Mouse (Mus musculus): ENCODE results near the gene Trabd2b. TPM values are rescaled to one million over a fixed set of nuclear protein-coding genes. Genes with fewer than 3 reads are reported as not detected.

Gene Trabd2b
- polyA plus RNA-seq, 1 experiment from 2014 or later, result 0.63 TPM

- WGBS, result 81% methylated on average over 4 of the region's 4 CpGs
- no peak overlapping the region for H3K4me2 ChIP-seq (replicated peaks)
- DNase-seq (ENCODE audit: low spot score) (no peak), ATAC-seq (ENCODE audit: low FRiP score) (no peak)
- H3K4me3 ChIP-seq (replicated peaks; ENCODE audit: low read length), result no peak overlapping the region
- H3K9me3 ChIP-seq (ENCODE audit: control insufficient read depth, low read length), result no peaks in the 10 kb centered on the region
- no peak overlapping the region for H3K9ac ChIP-seq
- no peaks in the 10 kb centered on the region for H3K36me3 ChIP-seq (replicated peaks; ENCODE audit: control insufficient read depth, insufficient read depth)
- no peaks in the 10 kb centered on the region for H3K4me1 ChIP-seq (replicated peaks; ENCODE audit: control insufficient read depth, insufficient read depth, low read length)
- H3K27me3 ChIP-seq (ENCODE audit: control insufficient read depth, insufficient read depth, low read length), result no peaks in the 10 kb centered on the region
- H3K27ac ChIP-seq, result no peak overlapping the region
Measured at GRCm38 (mm10) chr4:114454016-114454415, 47.5 kb downstream of the Trabd2b start.

DNA sequence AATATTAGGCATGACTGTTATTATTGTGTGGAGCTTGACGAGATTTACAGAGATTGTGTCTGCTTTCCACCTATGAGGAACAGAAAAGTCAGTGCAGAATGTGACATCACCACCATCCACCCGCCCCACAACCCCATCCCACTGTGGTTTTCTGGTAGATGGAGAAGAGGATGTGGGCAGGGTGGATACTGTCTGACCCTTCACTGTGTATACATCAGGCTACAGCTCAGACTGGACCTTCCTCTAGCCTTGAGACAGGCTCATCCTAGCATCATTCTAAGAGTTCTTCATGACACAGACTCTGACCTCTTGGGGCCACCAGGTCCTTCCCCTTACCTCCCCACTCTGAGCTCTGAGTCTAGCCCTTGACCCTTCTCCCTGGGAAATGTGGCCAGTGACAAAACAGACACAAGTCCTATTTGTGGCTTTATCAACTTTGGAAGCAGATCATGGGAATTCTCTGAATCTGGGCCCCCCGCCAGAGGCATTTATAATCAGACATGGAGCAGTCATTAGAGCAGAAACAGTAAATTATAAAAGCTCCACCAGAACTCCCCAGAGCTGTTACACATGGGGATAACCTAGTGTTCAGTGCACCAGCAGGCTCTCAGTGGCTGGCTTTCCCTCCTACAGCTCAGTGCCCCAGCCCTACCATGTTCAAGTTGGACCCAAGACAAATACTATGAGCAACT is 48.1 kb downstream of the Trabd2b start:
- 86% methylated on average over 3 of the region's 3 CpGs for WGBS
- no peak overlapping the region for H3K4me2 ChIP-seq (replicated peaks)
- H3K27me3 ChIP-seq (ENCODE audit: control insufficient read depth, insufficient read depth, low read length), result no peaks in the 10 kb centered on the region
- DNase-seq (ENCODE audit: low spot score), result no peak
- H3K27ac ChIP-seq, result no peak overlapping the region
- no peak overlapping the region for H3K4me3 ChIP-seq (replicated peaks; ENCODE audit: low read length)
- H3K36me3 ChIP-seq (replicated peaks; ENCODE audit: control insufficient read depth, insufficient read depth), result no peaks in the 10 kb centered on the region
- no peaks in the 10 kb centered on the region for H3K9me3 ChIP-seq (ENCODE audit: control insufficient read depth, low read length)
- no peak overlapping the region for H3K9ac ChIP-seq
- ATAC-seq (ENCODE audit: low FRiP score), result no peak
- no peaks in the 10 kb centered on the region for H3K4me1 ChIP-seq (replicated peaks; ENCODE audit: control insufficient read depth, insufficient read depth, low read length)

- H3K4me1 ChIP-seq (replicated peaks; ENCODE audit: control insufficient read depth, insufficient read depth, low read length), result no peaks in the 10 kb centered on the region
- no peak overlapping the region for H3K4me3 ChIP-seq (replicated peaks; ENCODE audit: low read length)
- 90% methylated on average over 2 of the region's 2 CpGs for WGBS
- no peak for DNase-seq (ENCODE audit: low spot score)
- H3K9ac ChIP-seq, result no peak overlapping the region
- H3K9me3 ChIP-seq (ENCODE audit: control insufficient read depth, low read length), result no peaks in the 10 kb centered on the region
- H3K36me3 ChIP-seq (replicated peaks; ENCODE audit: control insufficient read depth, insufficient read depth), result no peaks in the 10 kb centered on the region
- no peaks in the 10 kb centered on the region for H3K27me3 ChIP-seq (ENCODE audit: control insufficient read depth, insufficient read depth, low read length)
- H3K4me2 ChIP-seq (replicated peaks), result no peak overlapping the region
- H3K27ac ChIP-seq, result no peak overlapping the region
- no peak for ATAC-seq (ENCODE audit: low FRiP score)
Measured at GRCm38 (mm10) chr4:114457111-114457510, 50.6 kb downstream of the Trabd2b start.

DNA sequence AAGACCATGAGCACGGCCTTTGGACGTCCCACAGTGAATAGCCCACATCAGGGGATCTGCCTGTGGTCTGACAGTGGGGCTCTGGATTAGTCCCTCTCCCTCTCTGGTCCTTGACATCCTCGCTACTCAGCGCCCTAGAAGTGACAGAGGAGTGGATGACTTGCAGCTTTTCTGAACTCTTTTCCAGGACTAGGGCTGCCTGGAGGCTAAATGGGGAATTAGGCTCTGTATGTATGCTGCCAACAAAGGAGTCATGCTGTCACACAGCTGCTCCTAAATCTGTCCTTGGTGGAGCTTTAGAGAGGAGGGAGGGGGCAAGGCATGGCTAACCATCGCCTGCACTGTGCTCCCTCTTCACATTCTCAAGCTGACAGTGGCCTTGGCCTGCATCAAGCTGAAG is 53.1 kb downstream of the Trabd2b start:
- DNase-seq (ENCODE audit: low spot score) (no peak), ATAC-seq (ENCODE audit: low FRiP score) (0 out of 2 replicates have a peak, but pooled peaks have one; percentile 29)
- no peaks in the 10 kb centered on the region for H3K27me3 ChIP-seq (ENCODE audit: control insufficient read depth, insufficient read depth, low read length)
- H3K9ac ChIP-seq, result no peak overlapping the region
- no peaks in the 10 kb centered on the region for H3K9me3 ChIP-seq (ENCODE audit: control insufficient read depth, low read length)
- H3K4me2 ChIP-seq (replicated peaks), result no peak overlapping the region
- H3K36me3 ChIP-seq (replicated peaks; ENCODE audit: control insufficient read depth, insufficient read depth), result no peaks in the 10 kb centered on the region
- no peaks in the 10 kb centered on the region for H3K4me1 ChIP-seq (replicated peaks; ENCODE audit: control insufficient read depth, insufficient read depth, low read length)
- 21% methylated on average over 5 of the region's 5 CpGs for WGBS
- H3K4me3 ChIP-seq (replicated peaks; ENCODE audit: low read length), result no peak overlapping the region
- H3K27ac ChIP-seq, result no peak overlapping the region

- no peak overlapping the region for H3K4me2 ChIP-seq (replicated peaks)
- H3K4me3 ChIP-seq (replicated peaks; ENCODE audit: low read length), result no peak overlapping the region
- no peaks in the 10 kb centered on the region for H3K4me1 ChIP-seq (replicated peaks; ENCODE audit: control insufficient read depth, insufficient read depth, low read length)
- H3K9ac ChIP-seq, result no peak overlapping the region
- DNase-seq (ENCODE audit: low spot score) (no peak), ATAC-seq (ENCODE audit: low FRiP score) (no peak)
- 88% methylated on average over 5 of the region's 5 CpGs for WGBS
- no peaks in the 10 kb centered on the region for H3K27me3 ChIP-seq (ENCODE audit: control insufficient read depth, insufficient read depth, low read length)
- H3K36me3 ChIP-seq (replicated peaks; ENCODE audit: control insufficient read depth, insufficient read depth), result no peaks in the 10 kb centered on the region
- H3K9me3 ChIP-seq (ENCODE audit: control insufficient read depth, low read length), result no peaks in the 10 kb centered on the region
- no peak overlapping the region for H3K27ac ChIP-seq
Measured at GRCm38 (mm10) chr4:114460401-114460800, 53.9 kb downstream of the Trabd2b start.

DNA sequence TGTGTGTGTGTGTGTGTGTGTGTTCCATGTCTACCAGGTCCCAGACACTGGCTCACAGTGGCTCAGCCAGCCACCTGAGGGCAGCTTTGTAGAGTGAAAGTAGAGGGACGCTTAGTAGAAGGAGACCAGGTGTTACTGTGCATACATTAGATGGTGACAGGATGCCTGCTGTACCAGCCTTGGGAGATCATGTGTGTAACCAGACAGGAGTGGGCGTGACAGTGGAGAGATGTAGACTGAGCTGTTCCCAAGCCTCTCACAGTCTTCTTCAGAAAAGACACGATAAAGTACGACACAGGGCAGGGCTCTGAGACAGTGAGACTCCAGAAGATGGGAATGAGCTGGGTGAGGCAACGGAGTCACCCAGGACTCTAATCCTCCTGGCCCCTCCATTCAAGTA is 54.6 kb downstream of the Trabd2b start:
- ATAC-seq (ENCODE audit: low FRiP score), result no peak
- no peak overlapping the region for H3K4me3 ChIP-seq (replicated peaks; ENCODE audit: low read length)
- WGBS, result 81% methylated on average over 5 of the region's 5 CpGs

DNA sequence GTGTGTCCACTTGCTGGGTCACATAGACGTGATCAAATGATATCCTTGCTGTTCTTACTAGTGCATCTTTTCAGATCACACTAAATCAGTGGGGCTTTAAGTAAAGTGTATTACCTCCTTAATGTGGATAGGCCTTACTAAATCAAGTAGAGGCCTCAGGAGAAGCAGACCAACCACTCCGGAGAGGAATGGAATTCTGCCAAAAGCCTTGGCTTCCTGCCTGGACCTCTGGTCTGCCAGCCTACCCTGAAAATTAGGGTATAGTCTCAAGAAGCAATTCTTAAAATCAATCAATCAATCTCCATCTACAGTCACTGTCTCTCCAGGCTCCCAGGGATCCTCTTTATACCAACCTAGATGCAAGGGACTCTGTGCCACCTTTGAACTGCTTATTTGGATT is 59.1 kb downstream of the Trabd2b start:
- Histone ChIP-seq H3K9ac (no peak overlapping the region), H3K9me3 (ENCODE audit: control insufficient read depth, low read length) (no peaks in the 10 kb centered on the region), H3K4me2 (replicated peaks) (no peak overlapping the region), H3K4me3 (replicated peaks; ENCODE audit: low read length) (no peak overlapping the region), H3K4me1 (replicated peaks; ENCODE audit: control insufficient read depth, insufficient read depth, low read length) (no peaks in the 10 kb centered on the region), H3K36me3 (replicated peaks; ENCODE audit: control insufficient read depth, insufficient read depth) (no peaks in the 10 kb centered on the region), H3K27ac (no peak overlapping the region), H3K27me3 (ENCODE audit: control insufficient read depth, insufficient read depth, low read length) (no peaks in the 10 kb centered on the region)
- ATAC-seq (ENCODE audit: low FRiP score), result no peak
- WGBS, result 62% methylated on average over 2 of the region's 2 CpGs
- peak; percentile 66 for DNase-seq (ENCODE audit: low spot score)

More for the DNA sequence above, 54.6 kb downstream of the Trabd2b start:
- H3K9ac ChIP-seq, result no peak overlapping the region
- H3K27me3 ChIP-seq (ENCODE audit: control insufficient read depth, insufficient read depth, low read length), result no peaks in the 10 kb centered on the region
- no peak overlapping the region for H3K27ac ChIP-seq
- H3K4me2 ChIP-seq (replicated peaks), result no peak overlapping the region
- H3K36me3 ChIP-seq (replicated peaks; ENCODE audit: control insufficient read depth, insufficient read depth), result no peaks in the 10 kb centered on the region
- no peaks in the 10 kb centered on the region for H3K4me1 ChIP-seq (replicated peaks; ENCODE audit: control insufficient read depth, insufficient read depth, low read length)
- no peak for DNase-seq (ENCODE audit: low spot score)
- no peaks in the 10 kb centered on the region for H3K9me3 ChIP-seq (ENCODE audit: control insufficient read depth, low read length)

GRCm38 (mm10) chr4:114467371-114468094 is 61.0 kb downstream of the Trabd2b start:
- ATAC-seq (ENCODE audit: low FRiP score), result no peak
- 59% methylated on average over 6 of the region's 6 CpGs for WGBS
- DNase-seq (ENCODE audit: low spot score), result no peak
- no peaks in the 10 kb centered on the region for H3K9me3 ChIP-seq (ENCODE audit: control insufficient read depth, low read length)
- H3K27me3 ChIP-seq (ENCODE audit: control insufficient read depth, insufficient read depth, low read length), result no peaks in the 10 kb centered on the region
- H3K36me3 ChIP-seq (replicated peaks; ENCODE audit: control insufficient read depth, insufficient read depth), result no peaks in the 10 kb centered on the region
- H3K4me2 ChIP-seq (replicated peaks), result no peak overlapping the region
- H3K4me1 ChIP-seq (replicated peaks; ENCODE audit: control insufficient read depth, insufficient read depth, low read length), result no peaks in the 10 kb centered on the region
- H3K4me3 ChIP-seq (replicated peaks; ENCODE audit: low read length), result no peak overlapping the region
- no peak overlapping the region for H3K27ac ChIP-seq
- no peak overlapping the region for H3K9ac ChIP-seq

DNA sequence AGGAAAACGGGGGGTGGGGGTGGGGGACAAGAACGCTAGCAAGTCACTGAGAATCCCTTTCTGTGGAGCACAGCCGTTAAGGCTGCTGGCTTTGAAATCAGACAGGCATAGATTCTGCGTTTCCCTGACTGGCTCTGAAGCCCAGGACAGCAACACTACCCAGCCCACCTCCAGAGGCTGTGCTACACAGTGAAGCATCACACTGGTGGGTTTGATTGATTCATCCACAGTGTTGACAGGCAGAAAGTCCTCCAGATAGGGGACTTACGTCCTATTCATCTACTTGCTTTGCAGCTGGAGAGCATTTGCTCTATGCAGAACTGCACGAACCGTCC is 61.5 kb downstream of the Trabd2b start:
- no peak for ATAC-seq (ENCODE audit: low FRiP score)
- 59% methylated on average over 7 of the region's 7 CpGs for WGBS

More for the DNA sequence above, 61.5 kb downstream of the Trabd2b start:
- H3K4me1 ChIP-seq (replicated peaks; ENCODE audit: control insufficient read depth, insufficient read depth, low read length), result no peaks in the 10 kb centered on the region
- no peak overlapping the region for H3K4me3 ChIP-seq (replicated peaks; ENCODE audit: low read length)
- no peak overlapping the region for H3K4me2 ChIP-seq (replicated peaks)
- no peaks in the 10 kb centered on the region for H3K27me3 ChIP-seq (ENCODE audit: control insufficient read depth, insufficient read depth, low read length)
- no peaks in the 10 kb centered on the region for H3K36me3 ChIP-seq (replicated peaks; ENCODE audit: control insufficient read depth, insufficient read depth)
- H3K9me3 ChIP-seq (ENCODE audit: control insufficient read depth, low read length), result no peaks in the 10 kb centered on the region
- no peak overlapping the region for H3K27ac ChIP-seq
- H3K9ac ChIP-seq, result no peak overlapping the region
- DNase-seq (ENCODE audit: low spot score), result no peak

All from hindbrain, embryonic 14.5 days (tissue).